Mouse (Mus musculus): ENCODE data around the gene Thyn1. TPM values are rescaled to one million over a fixed set of nuclear protein-coding genes. Genes with fewer than 3 reads are reported as not detected.
A peak's percentile ranks its signal among the peaks of the same experiment; 100 is the strongest.

Thyn1 gene
- polyA plus RNA-seq, 1 experiment: 9.4 TPM

DNA sequence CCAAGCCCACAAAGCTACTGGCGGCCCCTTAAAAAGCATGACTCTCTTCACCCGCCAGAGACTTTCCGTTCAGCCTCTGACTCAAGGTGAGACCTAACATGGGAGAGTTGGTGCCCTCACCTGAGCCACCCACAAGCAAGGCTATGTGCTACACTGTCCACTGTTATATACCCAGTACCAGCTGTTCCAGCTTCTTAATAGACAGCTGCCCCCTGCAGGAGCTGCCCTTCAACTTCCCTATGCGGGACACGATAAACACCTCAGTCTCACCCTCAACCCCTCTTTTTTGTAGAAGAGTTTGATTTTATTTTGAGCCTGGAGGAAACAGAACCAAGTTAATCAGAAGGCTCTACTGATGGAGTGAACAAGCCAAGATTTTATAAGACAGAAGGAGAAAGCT lies 7.4 kb downstream of the Thyn1 start:
- H3K4me3 ChIP-seq (ENCODE audit: control insufficient read depth, insufficient read depth, low read length): no peak overlapping the region
- peaks cover 76% of the 10 kb centered on the region for H3K36me3 ChIP-seq (ENCODE audit: control insufficient read depth, insufficient read depth, low read length)
- WGBS: 96% methylated on average over 5 of the region's 5 CpGs
- TF ChIP-seq POLR2A (IDR thresholded peaks at IDR 0.05; ENCODE audit: control insufficient read depth, extremely low read depth, insufficient read depth, low read length, poor library complexity): no peak
- no peak for TF ChIP-seq CTCF (IDR thresholded peaks at IDR 0.05; ENCODE audit: borderline replicate concordance, control insufficient read depth, extremely low read depth, insufficient read depth, low read length, poor library complexity)
- H3K27ac ChIP-seq (ENCODE audit: control insufficient read depth, insufficient read depth, low read length): no peak overlapping the region
- H3K27me3 ChIP-seq (ENCODE audit: control insufficient read depth, insufficient read depth, low read length): no peaks in the 10 kb centered on the region
- DNase-seq: no peak
- H3K4me1 ChIP-seq (replicated peaks; ENCODE audit: control insufficient read depth, insufficient read depth, low read length): no peaks in the 10 kb centered on the region

DNA sequence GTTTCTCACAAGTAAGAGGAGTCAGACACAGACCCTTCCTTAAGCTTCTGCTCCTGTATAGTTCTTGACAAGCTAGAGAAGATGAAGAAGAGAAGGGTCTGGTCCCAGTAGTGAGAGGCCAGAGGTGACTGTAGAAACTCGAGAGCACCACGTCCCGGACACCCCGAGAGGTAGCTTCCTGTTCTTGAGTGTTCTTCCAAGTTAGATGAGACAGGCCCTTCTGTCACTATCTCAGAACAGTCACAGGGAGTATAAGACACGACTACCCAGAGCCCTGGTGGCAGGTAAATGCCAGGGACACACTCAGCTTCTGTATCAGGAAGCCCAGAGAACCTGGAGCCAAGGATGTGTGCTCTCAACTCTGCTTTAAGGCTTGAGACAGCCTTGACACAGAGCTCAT lies 9.7 kb downstream of the Thyn1 start:
- DNase-seq: no peak
- no peak overlapping the region for H3K4me3 ChIP-seq (ENCODE audit: control insufficient read depth, insufficient read depth, low read length)
- no peaks in the 10 kb centered on the region for H3K4me1 ChIP-seq (replicated peaks; ENCODE audit: control insufficient read depth, insufficient read depth, low read length)
- H3K36me3 ChIP-seq (ENCODE audit: control insufficient read depth, insufficient read depth, low read length): peaks cover 87% of the 10 kb centered on the region
- no peaks in the 10 kb centered on the region for H3K27me3 ChIP-seq (ENCODE audit: control insufficient read depth, insufficient read depth, low read length)
- TF ChIP-seq POLR2A (IDR thresholded peaks at IDR 0.05; ENCODE audit: control insufficient read depth, extremely low read depth, insufficient read depth, low read length, poor library complexity) (no peak), CTCF (IDR thresholded peaks at IDR 0.05; ENCODE audit: borderline replicate concordance, control insufficient read depth, extremely low read depth, insufficient read depth, low read length, poor library complexity) (no peak)
- H3K27ac ChIP-seq (ENCODE audit: control insufficient read depth, insufficient read depth, low read length): no peak overlapping the region
- 90% methylated on average over 5 of the region's 5 CpGs for WGBS

DNA sequence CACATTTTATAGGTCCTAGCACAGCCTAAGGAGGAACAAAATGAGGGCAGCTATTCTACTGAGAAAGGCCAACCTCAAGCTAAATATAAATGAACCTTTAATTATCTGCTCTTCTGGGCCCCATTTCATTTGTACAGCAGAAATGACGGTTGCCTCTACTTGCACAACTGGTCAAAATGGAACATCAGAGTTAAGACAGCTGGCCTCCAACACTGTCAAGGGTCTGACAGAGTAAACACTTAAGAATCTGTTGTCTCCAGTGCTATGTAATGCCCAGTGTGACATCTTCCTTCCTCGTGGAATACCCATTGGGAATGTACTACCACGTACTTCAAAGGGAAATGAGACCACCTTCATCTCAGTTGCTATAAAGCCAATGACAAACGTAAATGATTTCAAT lies 12.1 kb downstream of the Thyn1 start:
- no peak for DNase-seq
- whole genome bisulfite sequencing: 97% methylated on average over 4 of the region's 4 CpGs
- Histone ChIP-seq H3K36me3 (ENCODE audit: control insufficient read depth, insufficient read depth, low read length) (peaks cover 79% of the 10 kb centered on the region), H3K27me3 (ENCODE audit: control insufficient read depth, insufficient read depth, low read length) (no peaks in the 10 kb centered on the region), H3K4me1 (replicated peaks; ENCODE audit: control insufficient read depth, insufficient read depth, low read length) (no peaks in the 10 kb centered on the region), H3K27ac (ENCODE audit: control insufficient read depth, insufficient read depth, low read length) (no peak overlapping the region), H3K4me3 (ENCODE audit: control insufficient read depth, insufficient read depth, low read length) (no peak overlapping the region)
- no peak for TF ChIP-seq CTCF (IDR thresholded peaks at IDR 0.05; ENCODE audit: borderline replicate concordance, control insufficient read depth, extremely low read depth, insufficient read depth, low read length, poor library complexity)

DNA sequence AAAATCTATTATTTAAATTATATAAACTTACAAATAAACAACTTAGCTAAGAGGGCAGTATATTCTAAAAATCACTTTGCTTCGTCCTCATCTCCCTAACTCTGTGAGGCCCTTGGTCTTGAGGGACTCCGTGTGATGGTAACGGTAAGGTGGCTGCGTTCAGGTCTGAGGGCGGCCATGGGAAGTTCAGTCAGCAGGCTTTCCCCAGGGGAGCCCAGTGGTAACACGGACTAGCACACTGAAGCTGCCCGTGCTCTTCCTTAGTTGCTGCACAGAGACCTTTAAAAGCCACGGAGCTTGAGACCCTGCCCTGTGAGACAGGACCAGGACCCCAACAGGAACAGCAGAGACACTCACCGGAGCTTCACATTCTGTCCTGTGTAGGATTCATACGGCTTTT lies 19.5 kb downstream of the Thyn1 start:
- Histone ChIP-seq H3K27ac (ENCODE audit: control insufficient read depth, insufficient read depth, low read length) (no peak overlapping the region), H3K4me1 (replicated peaks; ENCODE audit: control insufficient read depth, insufficient read depth, low read length) (peaks cover 3% of the 10 kb centered on the region), H3K4me3 (ENCODE audit: control insufficient read depth, insufficient read depth, low read length) (no peak overlapping the region), H3K36me3 (ENCODE audit: control insufficient read depth, insufficient read depth, low read length) (peaks cover 39% of the 10 kb centered on the region), H3K27me3 (ENCODE audit: control insufficient read depth, insufficient read depth, low read length) (no peaks in the 10 kb centered on the region)
- no peak for DNase-seq
- WGBS: 98% methylated on average over 10 of the region's 10 CpGs
- TF ChIP-seq POLR2A (IDR thresholded peaks at IDR 0.05; ENCODE audit: control insufficient read depth, extremely low read depth, insufficient read depth, low read length, poor library complexity): no peak
- TF ChIP-seq CTCF (IDR thresholded peaks at IDR 0.05; ENCODE audit: borderline replicate concordance, control insufficient read depth, extremely low read depth, insufficient read depth, low read length, poor library complexity): no peak

DNA sequence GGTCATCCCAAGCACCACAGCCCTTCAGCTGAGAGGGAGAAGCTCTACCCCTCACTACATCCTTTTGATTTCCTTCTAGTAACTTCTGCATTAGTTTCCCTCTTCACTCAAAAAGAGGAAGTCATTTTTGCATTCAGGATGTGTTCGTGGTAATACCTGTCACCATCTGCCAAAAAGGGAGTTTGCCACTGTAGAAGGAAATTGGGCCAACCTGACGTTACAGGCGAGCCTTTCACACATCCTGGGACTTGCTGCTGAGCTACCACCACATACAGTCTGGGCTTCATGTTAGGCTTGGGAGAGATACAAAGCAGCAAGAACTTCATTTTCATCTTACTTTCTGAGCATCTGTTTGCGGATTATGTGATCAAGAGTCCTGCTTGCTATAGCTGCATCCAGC lies 24.2 kb downstream of the Thyn1 start:
- Histone ChIP-seq H3K27me3 (ENCODE audit: control insufficient read depth, insufficient read depth, low read length) (no peaks in the 10 kb centered on the region), H3K4me1 (replicated peaks; ENCODE audit: control insufficient read depth, insufficient read depth, low read length) (peaks cover 14% of the 10 kb centered on the region), H3K4me3 (ENCODE audit: control insufficient read depth, insufficient read depth, low read length) (no peak overlapping the region), H3K27ac (ENCODE audit: control insufficient read depth, insufficient read depth, low read length) (peak overlapping the region; percentile 27; the same call in 1 of the 2 replicates), H3K36me3 (ENCODE audit: control insufficient read depth, insufficient read depth, low read length) (peaks cover 11% of the 10 kb centered on the region; the same call in 1 of the 2 replicates)
- 12% methylated on average over 4 of the region's 4 CpGs for WGBS
- TF ChIP-seq CTCF (IDR thresholded peaks at IDR 0.05; ENCODE audit: borderline replicate concordance, control insufficient read depth, extremely low read depth, insufficient read depth, low read length, poor library complexity) (no peak), POLR2A (IDR thresholded peaks at IDR 0.05; ENCODE audit: control insufficient read depth, extremely low read depth, insufficient read depth, low read length, poor library complexity) (no peak)
- no peak for DNase-seq

DNA sequence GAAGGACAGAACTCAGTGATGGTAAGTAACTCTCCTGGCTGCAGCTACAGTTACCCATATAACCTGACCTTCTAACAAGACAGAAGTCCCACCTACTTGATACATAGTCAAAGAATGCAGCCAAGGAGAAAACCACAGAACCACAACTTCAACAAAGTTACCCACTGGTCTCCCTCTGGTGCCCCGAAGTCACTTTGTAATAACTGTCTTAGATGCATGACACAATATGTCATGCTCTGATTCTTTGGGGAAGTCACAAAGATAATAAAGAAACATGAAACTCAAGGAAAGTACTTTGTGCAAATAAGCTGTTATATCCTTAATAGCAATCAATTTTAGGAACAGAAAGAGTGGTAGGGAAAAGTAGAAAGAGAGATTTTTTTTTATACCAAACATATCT lies 27.2 kb downstream of the Thyn1 start:
- TF ChIP-seq POLR2A (IDR thresholded peaks at IDR 0.05; ENCODE audit: control insufficient read depth, extremely low read depth, insufficient read depth, low read length, poor library complexity): no peak
- WGBS: 2% methylated on average over 1 of the region's 1 CpGs
- Histone ChIP-seq H3K36me3 (ENCODE audit: control insufficient read depth, insufficient read depth, low read length) (0 out of 2 replicates have a peak, but pooled peaks cover 1% of the 10 kb centered on the region), H3K27ac (ENCODE audit: control insufficient read depth, insufficient read depth, low read length) (no peak overlapping the region), H3K4me1 (replicated peaks; ENCODE audit: control insufficient read depth, insufficient read depth, low read length) (peaks cover 14% of the 10 kb centered on the region), H3K4me3 (ENCODE audit: control insufficient read depth, insufficient read depth, low read length) (no peak overlapping the region), H3K27me3 (ENCODE audit: control insufficient read depth, insufficient read depth, low read length) (no peaks in the 10 kb centered on the region)
- DNase-seq: no peak

DNA sequence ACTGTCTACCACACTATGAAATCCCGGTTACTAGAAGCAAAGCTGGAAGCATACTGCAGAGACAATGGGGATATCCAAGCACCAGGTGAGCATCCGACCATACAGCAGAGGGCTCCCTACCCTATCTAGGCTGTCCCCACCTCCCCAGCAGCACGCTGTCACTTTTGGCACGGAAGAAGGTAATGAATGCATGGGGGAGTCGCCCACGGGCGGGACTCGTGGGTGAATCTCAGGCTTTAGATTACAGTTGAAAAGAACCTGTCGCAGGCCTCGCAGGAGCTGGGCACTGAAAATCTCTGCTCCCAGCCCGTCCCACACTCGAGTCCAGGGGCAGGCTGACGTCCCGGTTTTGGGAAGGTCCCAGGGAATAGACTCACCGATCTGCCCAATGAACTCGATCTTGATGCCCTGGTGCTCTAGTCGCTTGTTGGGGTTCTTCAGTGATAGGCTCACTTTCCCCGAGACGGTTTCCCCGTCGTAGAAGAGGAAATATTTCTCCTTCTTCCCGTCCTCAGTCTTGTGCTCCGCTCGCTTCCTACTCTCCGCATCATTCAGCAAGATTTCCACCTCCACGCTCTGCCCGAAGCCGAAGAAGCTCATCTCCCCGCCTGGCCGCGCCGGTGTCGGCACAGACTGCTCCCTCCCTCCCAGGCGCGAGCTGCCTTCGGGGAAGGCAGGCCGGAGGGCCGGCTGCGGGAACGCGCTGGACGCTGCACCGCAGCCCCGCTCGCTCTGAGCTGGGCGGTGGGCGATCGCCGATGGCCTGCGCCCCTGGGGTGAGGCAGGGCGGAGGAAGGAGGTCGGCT lies 29.7 kb downstream of the Thyn1 start:
- H3K4me1 ChIP-seq (replicated peaks; ENCODE audit: control insufficient read depth, insufficient read depth, low read length): peaks cover 10% of the 10 kb centered on the region
- no peaks in the 10 kb centered on the region for H3K27me3 ChIP-seq (ENCODE audit: control insufficient read depth, insufficient read depth, low read length)
- H3K36me3 ChIP-seq (ENCODE audit: control insufficient read depth, insufficient read depth, low read length): no peaks in the 10 kb centered on the region
- peak overlapping the region; percentile 64 for H3K4me3 ChIP-seq (ENCODE audit: control insufficient read depth, insufficient read depth, low read length)
- WGBS: under 1% methylated on average over 52 of the region's 52 CpGs
- peak overlapping the region; percentile 2 for H3K27ac ChIP-seq (ENCODE audit: control insufficient read depth, insufficient read depth, low read length)
- peak; percentile 68 for DNase-seq
- TF ChIP-seq CTCF (IDR thresholded peaks at IDR 0.05; ENCODE audit: borderline replicate concordance, control insufficient read depth, extremely low read depth, insufficient read depth, low read length, poor library complexity) (0 out of 2 replicates have a peak, but pooled peaks have one; percentile 24), POLR2A (IDR thresholded peaks at IDR 0.05; ENCODE audit: control insufficient read depth, extremely low read depth, insufficient read depth, low read length, poor library complexity) (no peak)

Data from thymus, adult 2 months (tissue).